Mouse (Mus musculus) limb, embryonic 11.5 days (tissue): ENCODE measurements around the gene Ppil1. TPM values are rescaled to one million over a fixed set of nuclear protein-coding genes. Genes with fewer than 3 reads are reported as not detected.
"Not testable (repeated sequence)": the region's sequence is repeated elsewhere in the genome, so short reads cannot be mapped to it uniquely, and the experiment has no call there.

ENCODE experiments used
- ATAC-seq: fragments of 200-750 bp; cut with Nextera tagmentation; 2 replicates; pipeline ENCODE4 v1.8.0; 2017; ENCODE audit warnings: low read depth; ENCODE audit not compliant: insufficient number of reproducible peaks, low FRiP score, low TSS enrichment
- DNase-seq: peaks from one replicate; pipeline ENCODE4 v3.0.0-alpha.2; 2015; ENCODE audit warnings: low spot score
- H3K27ac ChIP-seq: fragments of 300-500 bp; sonication (generic); replicated peaks from 2 replicates; pipeline ENCODE4 v1.5.1; 2014; ENCODE audit warnings: low read depth, mild to moderate bottlenecking, low read length
- H3K27me3 ChIP-seq: fragments of 300-500 bp; sonication (generic); 2 replicates; pipeline ENCODE4 v1.6.1; 2014; ENCODE audit warnings: mild to moderate bottlenecking, low read length, mixed read lengths; ENCODE audit not compliant: control insufficient read depth, insufficient read depth
- H3K36me3 ChIP-seq: fragments of 300-500 bp; sonication (generic); 2 replicates; pipeline ENCODE4 v1.6.1; 2014; ENCODE audit warnings: mild to moderate bottlenecking, low read length, moderate library complexity, mixed read lengths; ENCODE audit not compliant: control insufficient read depth, insufficient read depth
- H3K4me1 ChIP-seq: fragments of 300-500 bp; sonication (generic); 2 replicates; pipeline ENCODE4 v1.6.1; 2014; ENCODE audit warnings: low read length, mixed read lengths; ENCODE audit not compliant: control insufficient read depth, insufficient read depth
- H3K4me2 ChIP-seq: fragments of 300-500 bp; sonication (generic); 2 replicates; pipeline ENCODE4 v1.6.1; 2014; ENCODE audit warnings: low read depth, mild to moderate bottlenecking, moderate library complexity; ENCODE audit not compliant: severe bottlenecking
- H3K4me3 ChIP-seq: fragments of 300-500 bp; sonication (generic); 2 replicates; pipeline ENCODE4 v1.5.1; 2014; ENCODE audit warnings: low read depth, low read length
- H3K9ac ChIP-seq: fragments of 300-500 bp; sonication (generic); 2 replicates; pipeline ENCODE4 v1.6.1; 2014; ENCODE audit warnings: mild to moderate bottlenecking, low read length
- H3K9me3 ChIP-seq: fragments of 300-500 bp; sonication (generic); 2 replicates; pipeline ENCODE4 v1.6.1; 2016; ENCODE audit warnings: low read length; ENCODE audit not compliant: control insufficient read depth
- WGBS: fragments of 180-500 bp; shearing (Covaris S2); extraction: QIAGEN DNeasy Blood & Tissue Kit; methylation state at CpG from one replicate; pipeline ENCODE4 v1.1.7; 2014; 5-methylcytosine and 5-hydroxymethylcytosine counted together
- polyA plus RNA-seq: library from polyadenylated mRNA; unstranded; fragments of >200 nt; fragmentation: Nextera tagmentation; extraction: Ambion mirVana; gene quantifications from 2 replicates; pipeline ENCODE4 v1.2.1, GENCODE M21; 2014

Gene Ppil1
- polyA plus RNA-seq, 1 experiment from 2014 or later = 201 TPM

GRCm38 (mm10) chr17:29270148-29270698 is 6.2 kb upstream of the Ppil1 start:
- no peaks in the 10 kb centered on the region for H3K36me3 ChIP-seq
- H3K4me1 ChIP-seq = peaks cover 4% of the 10 kb centered on the region; the same call in 1 of the 2 replicates
- no peak overlapping the region; the same call in 1 of the 2 replicates for H3K4me2 ChIP-seq
- no peak overlapping the region; the same call in 1 of the 2 replicates for H3K4me3 ChIP-seq
- H3K9me3 ChIP-seq = no peaks in the 10 kb centered on the region
- ATAC-seq (no peak), DNase-seq (no peak)
- 92% methylated on average over 9 of the region's 9 CpGs for WGBS
- H3K27me3 ChIP-seq = no peaks in the 10 kb centered on the region
- H3K27ac ChIP-seq = no peak overlapping the region
- no peak overlapping the region for H3K9ac ChIP-seq

- DNase-seq (no peak), ATAC-seq (no peak)
- WGBS = 26% methylated on average over 10 of the region's 10 CpGs
- no peaks in the 10 kb centered on the region for H3K9me3 ChIP-seq
- H3K36me3 ChIP-seq = no peaks in the 10 kb centered on the region
- peaks cover 7% of the 10 kb centered on the region for H3K4me1 ChIP-seq
- H3K27ac ChIP-seq = peak overlapping the region; percentile 71
- H3K4me3 ChIP-seq = peak overlapping the region; percentile 87
- H3K9ac ChIP-seq = peak overlapping the region; percentile 92
- no peaks in the 10 kb centered on the region for H3K27me3 ChIP-seq
- peak overlapping the region; percentile 74 for H3K4me2 ChIP-seq
Measured at GRCm38 (mm10) chr17:29269349-29269706, 5.3 kb upstream of the Ppil1 start.

GRCm38 (mm10) chr17:29268682-29269348 is 4.8 kb upstream of the Ppil1 start, which contains the start of gene BC004004:
BC004004 (plus strand) TSS chr17:29268788.
- WGBS = 0% methylated on average over 56 of the region's 63 CpGs
- peaks cover 8% of the 10 kb centered on the region for H3K4me1 ChIP-seq

GRCm38 (mm10) chr17:29267931-29268681 is 4.1 kb upstream of the Ppil1 start:
- no peak for DNase-seq
- Histone ChIP-seq H3K9ac (peak overlapping the region; percentile 52), H3K27ac (no peak overlapping the region), H3K36me3 (no peaks in the 10 kb centered on the region), H3K4me1 (peaks cover 8% of the 10 kb centered on the region), H3K9me3 (no peaks in the 10 kb centered on the region), H3K4me2 (peak overlapping the region; percentile 31; the same call in 1 of the 2 replicates), H3K27me3 (no peaks in the 10 kb centered on the region), H3K4me3 (peak overlapping the region; percentile 87)
- WGBS = 64% methylated on average over 6 of the region's 6 CpGs
- no peak for ATAC-seq

More at GRCm38 (mm10) chr17:29268682-29269348, 4.8 kb upstream of the Ppil1 start, which contains the start of gene BC004004:
- ATAC-seq = peak; percentile 81
- Histone ChIP-seq H3K27me3 (no peaks in the 10 kb centered on the region), H3K4me2 (peak within 1 kb of the TSS; percentile 74), H3K27ac (peak within 1 kb of the TSS; percentile 71), H3K36me3 (no peaks in the 10 kb centered on the region), H3K9ac (peak within 1 kb of the TSS; percentile 92), H3K4me3 (peak within 1 kb of the TSS; percentile 87), H3K9me3 (no peaks in the 10 kb centered on the region)
- peak; percentile 97 for DNase-seq

- not testable (repeated sequence) for H3K9ac ChIP-seq, H3K27ac ChIP-seq, H3K36me3 ChIP-seq, ATAC-seq, H3K4me2 ChIP-seq, H3K27me3 ChIP-seq, H3K9me3 ChIP-seq, DNase-seq, H3K4me3 ChIP-seq
- 93% methylated on average over 2 of the region's 2 CpGs for WGBS
- peaks cover 13% of the 10 kb centered on the region for H3K4me1 ChIP-seq
Measured at GRCm38 (mm10) chr17:29267040-29267439, 3.1 kb upstream of the Ppil1 start.

GRCm38 (mm10) chr17:29264760-29265159 is 774 bp upstream of the Ppil1 start:
- DNase-seq (no peak), ATAC-seq (no peak)
- no peak overlapping the region for H3K4me3 ChIP-seq
- WGBS = 86% methylated on average over 5 of the region's 5 CpGs
- H3K9ac ChIP-seq = peak overlapping the region; percentile 89
- H3K4me1 ChIP-seq = peaks cover 15% of the 10 kb centered on the region
- peak overlapping the region; percentile 69 for H3K4me2 ChIP-seq
- H3K27me3 ChIP-seq = no peaks in the 10 kb centered on the region
- H3K27ac ChIP-seq = peak overlapping the region; percentile 99; the same call in 1 of the 2 replicates
- no peaks in the 10 kb centered on the region for H3K9me3 ChIP-seq
- peaks cover 10% of the 10 kb centered on the region for H3K36me3 ChIP-seq

- peak overlapping the region; percentile 99 for H3K27ac ChIP-seq
- H3K36me3 ChIP-seq = peaks cover 10% of the 10 kb centered on the region
- no peak for ATAC-seq
- H3K4me2 ChIP-seq = peak overlapping the region; percentile 69
- peak overlapping the region; percentile 91 for H3K4me3 ChIP-seq
- under 1% methylated on average over 14 of the region's 14 CpGs for WGBS
- no peaks in the 10 kb centered on the region for H3K9me3 ChIP-seq
- H3K27me3 ChIP-seq = no peaks in the 10 kb centered on the region
- peak overlapping the region; percentile 89 for H3K9ac ChIP-seq
- DNase-seq = no peak
- H3K4me1 ChIP-seq = peaks cover 12% of the 10 kb centered on the region
Measured at GRCm38 (mm10) chr17:29263417-29263816, 569 bp downstream of the Ppil1 start.

GRCm38 (mm10) chr17:29262259-29262649 is 1.7 kb downstream of the Ppil1 start:
- H3K27me3 ChIP-seq = no peaks in the 10 kb centered on the region
- DNase-seq = no peak
- no peak for ATAC-seq
- H3K9ac ChIP-seq = no peak overlapping the region
- peak overlapping the region; percentile 69; the same call in 1 of the 2 replicates for H3K4me2 ChIP-seq
- H3K4me3 ChIP-seq = no peak overlapping the region
- no peaks in the 10 kb centered on the region for H3K9me3 ChIP-seq
- H3K36me3 ChIP-seq = peaks cover 14% of the 10 kb centered on the region
- no peak overlapping the region for H3K27ac ChIP-seq
- 67% methylated on average over 2 of the region's 2 CpGs for WGBS
- peaks cover 12% of the 10 kb centered on the region for H3K4me1 ChIP-seq
